Mouse (Mus musculus) CH12.LX (cell line): ENCODE measurements around the gene Mnd1.

Source experiments
- CHD2 ChIP-seq: IDR thresholded peaks from 2 replicates; pipeline ENCODE4 v1.6.1; 2011; ENCODE audit warnings: low read length, improper control_type of control experiment
- CTCF ChIP-seq, 2 experiments: IDR thresholded peaks in 1 of 2; conservative IDR thresholded peaks in 1 of 2; 2 replicates each; pipeline ENCODE4 v1.5.1; 2011 to 2012; ENCODE audit warnings: low read depth in 2 of 2, low read length in 2 of 2, improper control_type of control experiment in 1 of 2, inconsistent platforms in 1 of 2, mild to moderate bottlenecking in 1 of 2, moderate library complexity in 1 of 2
- EP300 ChIP-seq: IDR thresholded peaks from 2 replicates; pipeline ENCODE4 v1.6.1; 2011; ENCODE audit warnings: low read length, improper control_type of control experiment
- GABPA ChIP-seq: IDR thresholded peaks from 2 replicates; pipeline ENCODE4 v1.6.1; 2012; ENCODE audit warnings: low read depth, low read length, improper control_type of control experiment, inconsistent platforms; ENCODE audit not compliant: insufficient replicate concordance
- HCFC1 ChIP-seq: IDR thresholded peaks from 2 replicates; pipeline ENCODE4 v1.6.1; 2012; ENCODE audit warnings: low read depth, mild to moderate bottlenecking, inconsistent platforms, low read length, improper control_type of control experiment
- MAFK ChIP-seq: IDR thresholded peaks from 2 replicates; pipeline ENCODE4 v1.6.1; 2011; ENCODE audit warnings: low read length, improper control_type of control experiment; ENCODE audit not compliant: insufficient replicate concordance
- NELFE ChIP-seq: IDR thresholded peaks from 2 replicates; pipeline ENCODE4 v1.6.1; 2011; ENCODE audit warnings: low read depth, low read length, improper control_type of control experiment
- POLR2A ChIP-seq: IDR thresholded peaks from 2 replicates; pipeline ENCODE4 v1.6.1; 2011; ENCODE audit warnings: low read depth, mild to moderate bottlenecking, improper control_type of control experiment, low read length
- POLR2AphosphoS2 ChIP-seq: IDR thresholded peaks from 2 replicates; pipeline ENCODE4 v1.6.1; 2011; ENCODE audit warnings: low read depth, low read length, improper control_type of control experiment
- TBP ChIP-seq: conservative IDR thresholded peaks from 2 replicates; pipeline ENCODE4 v1.6.1; 2011; ENCODE audit warnings: low read depth, low read length, improper control_type of control experiment
- USF1 ChIP-seq: IDR thresholded peaks from 2 replicates; pipeline ENCODE4 v1.6.1; 2014; ENCODE audit warnings: low read depth, mild to moderate bottlenecking, inconsistent platforms, low read length, improper control_type of control experiment
- ZC3H11A ChIP-seq: IDR thresholded peaks from 2 replicates; pipeline ENCODE4 v1.6.1; 2012; ENCODE audit warnings: low read depth, mild to moderate bottlenecking, inconsistent platforms, low read length, improper control_type of control experiment

DNA sequence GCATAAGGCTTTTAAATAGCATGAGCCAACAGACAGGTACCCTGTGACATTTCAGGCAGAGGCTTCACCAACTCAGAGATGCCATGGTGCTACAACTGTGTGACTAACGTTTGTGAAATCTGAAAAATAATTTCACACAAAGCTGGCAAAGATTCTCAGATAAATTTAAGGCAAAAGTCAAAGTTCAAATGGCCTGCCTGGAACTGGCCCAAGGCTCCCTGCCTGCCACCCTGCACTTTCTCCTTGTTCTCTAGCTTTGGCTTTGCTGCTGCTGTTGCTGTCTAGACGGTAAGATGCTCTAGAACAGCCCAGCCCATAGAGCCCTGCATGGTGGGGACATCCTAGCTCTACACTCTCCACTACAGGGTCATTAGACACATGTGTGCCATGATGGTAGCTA lies 49.5 kb downstream of the Mnd1 start:
- TF ChIP-seq USF1 (no peak), MAFK (no peak), CHD2 (no peak), ZC3H11A (no peak), CTCF (conservative IDR thresholded peaks at IDR 0.05 in 1 of 2, IDR thresholded peaks at IDR 0.05 in 1 of 2; ENCODE audit: low read depth in 2 of 2, low read length in 2 of 2) (no peak), GABPA (no peak), HCFC1 (no peak), POLR2A (no peak), EP300 (no peak), POLR2AphosphoS2 (no peak), NELFE (no peak), TBP (no peak)
